Mouse (Mus musculus) B cell, adult 67 days (primary cell): ENCODE measurements around the gene Vmn1r167. TPM values are rescaled to one million over a fixed set of nuclear protein-coding genes. Genes with fewer than 3 reads are reported as not detected.

Experiments used
- total RNA-seq, 2 experiments: library from RNA; stranded (reverse); gene quantifications; 4 replicates each; pipeline ENCODE4 v1.2.4; 2023

Gene Vmn1r167
- total RNA-seq = not detected

DNA sequence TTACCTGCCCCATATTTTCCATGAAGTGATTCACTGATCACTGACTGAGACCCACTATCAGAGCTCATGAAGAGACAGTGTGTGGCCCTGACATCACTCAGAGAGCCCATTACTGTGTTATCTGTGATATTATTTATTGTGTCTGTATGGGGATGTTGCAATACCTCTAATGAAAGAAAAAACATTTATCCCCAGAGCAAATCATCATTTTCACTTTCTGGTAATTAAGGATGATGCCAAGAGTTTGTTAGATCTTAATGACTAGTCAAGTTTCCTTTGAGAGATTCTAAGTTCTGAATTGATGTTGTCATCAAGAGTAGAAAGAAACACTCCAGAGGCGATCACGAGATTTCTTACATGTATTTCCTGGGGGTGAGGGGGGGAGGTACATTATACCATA is at the start of gene Vmn1r167:
Gene Vmn1r167 (minus strand): TSS at position 101 of the 400 bp plus-strand sequence.

DNA sequence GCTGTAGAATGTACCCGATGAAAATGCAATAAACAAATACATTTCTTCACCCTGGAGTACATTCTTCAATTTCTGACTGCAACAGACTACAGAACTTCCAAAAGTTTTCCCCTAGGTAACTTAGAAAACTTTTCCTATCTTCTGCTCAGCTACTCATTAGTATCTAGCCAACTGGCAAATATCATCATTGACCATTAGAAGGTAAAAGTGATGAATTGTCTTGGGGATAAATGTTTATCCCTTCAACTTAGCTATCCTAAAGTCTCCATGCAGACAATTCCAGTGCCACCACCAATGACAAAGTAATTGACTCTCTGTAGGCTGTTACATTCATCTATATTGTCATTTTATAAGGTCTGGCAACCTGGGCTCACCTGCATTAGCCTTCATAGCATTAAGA is 32.4 kb upstream of the Vmn1r167 start, which contains the start of gene Vmn1r168:
Gene Vmn1r168 (plus strand): TSS at position 301 of the 400 bp plus-strand sequence.

Other genes starting within 250 kb of the Vmn1r167 start
- not detected for gene Gm6902, start 228.3 kb downstream of the Vmn1r167 start, total RNA-seq
- not detected for gene Nlrp4e, start 206.0 kb downstream of the Vmn1r167 start, total RNA-seq
- gene Nlrp5, start 121.3 kb downstream of the Vmn1r167 start, total RNA-seq = not detected
- not detected for gene Vmn1r168, start 32.5 kb upstream of the Vmn1r167 start, total RNA-seq
- gene Vmn1r169, start 68.3 kb upstream of the Vmn1r167 start, total RNA-seq = not detected
- gene Vmn1r170, start 99.0 kb upstream of the Vmn1r167 start, total RNA-seq = not detected
- gene Vmn1r171, start 123.5 kb upstream of the Vmn1r167 start, total RNA-seq = not detected
- not detected for gene Vmn1r172, start 151.1 kb upstream of the Vmn1r167 start, total RNA-seq
- gene Vmn1r173, start 193.5 kb upstream of the Vmn1r167 start, total RNA-seq = not detected
- not detected for gene Vmn1r174, start 245.1 kb upstream of the Vmn1r167 start, total RNA-seq